Comparison of ENCODE assay signal across 9 mouse cellular contexts in the genomic region with DNA sequence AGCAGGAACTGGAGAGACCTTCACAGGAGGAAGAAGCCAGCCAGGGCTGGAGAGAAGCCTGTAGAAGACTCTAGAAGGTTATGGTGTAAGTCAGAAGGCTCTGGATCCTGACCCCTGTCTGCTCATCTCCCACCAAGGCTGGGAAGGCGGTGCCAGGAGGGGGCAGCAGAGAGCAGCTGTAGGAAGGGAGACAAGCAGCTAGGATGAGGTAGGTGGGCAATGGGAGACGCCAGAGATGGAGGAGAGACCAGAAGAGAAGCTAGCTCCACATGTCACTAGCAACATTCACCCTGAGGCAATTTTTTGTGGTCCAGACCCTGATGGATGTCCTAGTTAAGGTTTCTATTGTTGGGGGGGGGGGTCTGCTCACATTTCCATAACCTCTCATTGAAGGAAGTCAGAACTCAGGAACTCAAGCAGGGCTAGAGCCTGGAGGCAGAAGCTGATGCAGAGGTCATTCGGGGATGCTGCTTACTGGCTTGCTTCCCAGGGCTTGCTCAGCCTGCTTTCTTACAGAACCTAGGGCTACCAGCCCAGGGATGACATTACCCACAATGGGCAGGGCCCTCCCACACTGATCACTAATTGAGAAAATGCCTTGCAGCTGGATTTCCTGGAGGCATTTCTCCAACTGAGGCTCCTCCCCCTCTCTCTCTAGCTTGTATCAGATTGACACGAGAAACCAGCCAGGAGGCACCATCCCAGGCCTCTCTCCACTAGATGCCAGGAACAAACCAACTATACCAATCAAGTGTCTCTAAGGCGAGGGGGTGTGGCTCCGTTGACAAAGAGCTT.
A peak's percentile ranks its signal among the peaks of the same experiment; 100 is the strongest.
DNase-seq lines count a peak whose midpoint lies in the region; ATAC-seq lines count a peak whose summit lies in the region.
"Had no signal": no experiment of that assay in that cellular context is flagged by ENCODE, and none has a peak within 500 bp of the region (broad histone marks: within the 10 kb centered on the region; RNA-seq: fewer than 3 reads in every experiment).

No protein-coding gene starts in this region.

- H3K27ac ChIP-seq in hindbrain, embryonic 11.5 days (ENCODE audit: low read depth, low read length): no peak overlapping the region
- no peak overlapping the region for H3K27ac ChIP-seq in hindbrain, embryonic 13.5 days
- no peak overlapping the region for H3K27ac ChIP-seq in forebrain, embryonic 10.5 days
- H3K27ac ChIP-seq in neural tube, embryonic 11.5 days (ENCODE audit: low read depth, low read length): no peak overlapping the region
- H3K27ac ChIP-seq: macrophage had no signal

- no peaks in the 10 kb centered on the region for H3K9me3 ChIP-seq in hindbrain, embryonic 11.5 days (ENCODE audit: control insufficient read depth, low read length)
- no peaks in the 10 kb centered on the region for H3K9me3 ChIP-seq in hindbrain, embryonic 13.5 days
- H3K9me3 ChIP-seq in forebrain, embryonic 10.5 days: no peaks in the 10 kb centered on the region
- H3K9me3 ChIP-seq in neural tube, embryonic 11.5 days (ENCODE audit: control insufficient read depth, low read length): no peaks in the 10 kb centered on the region

- H3K4me1 ChIP-seq in hindbrain, embryonic 11.5 days (replicated peaks; ENCODE audit: control insufficient read depth, insufficient read depth, low read length): no peaks in the 10 kb centered on the region
- peaks cover 16% of the 10 kb centered on the region; the same call in 1 of the 2 replicates for H3K4me1 ChIP-seq in hindbrain, embryonic 13.5 days (replicated peaks)
- H3K4me1 ChIP-seq in forebrain, embryonic 10.5 days: peaks cover 8% of the 10 kb centered on the region
- H3K4me1 ChIP-seq in neural tube, embryonic 11.5 days (ENCODE audit: control insufficient read depth, insufficient read depth, low read length): no peaks in the 10 kb centered on the region

- DNase-seq in hindbrain, embryonic 11.5 days (ENCODE audit: low spot score): peak; percentile 90
- DNase-seq in brain, adult 2 months (ENCODE audit: low read depth, low spot score): peak; percentile 77
- DNase-seq in forebrain, embryonic 10.5 days (ENCODE audit: extremely low spot score, low spot score): peak; percentile 79
- DNase-seq in heart, postnatal 4 days: peak; percentile 87
- DNase-seq in left cerebral cortex, postnatal 4 days: peak; percentile 91
- peak; percentile 86 for DNase-seq in neural tube, embryonic 11.5 days (ENCODE audit: low spot score)
- peak; percentile 92 for DNase-seq in testis, postnatal 10 days (ENCODE audit: low spot score)

- intact Hi-C loops in left cerebral cortex, postnatal 4 days (cut with DNase I): no loop called here

- ATAC-seq in hindbrain, embryonic 11.5 days (ENCODE audit: low FRiP score): no peak
- ATAC-seq in hindbrain, embryonic 13.5 days (ENCODE audit: low FRiP score): no peak
- ATAC-seq in neural tube, embryonic 11.5 days (ENCODE audit: insufficient read depth, low FRiP score, low TSS enrichment): no peak

- 43% methylated on average over 6 of the region's 6 CpGs for WGBS in hindbrain, embryonic 11.5 days
- WGBS in hindbrain, embryonic 13.5 days: 40% methylated on average over 6 of the region's 6 CpGs
- 49% methylated on average over 6 of the region's 6 CpGs for WGBS in forebrain, embryonic 10.5 days
- WGBS in neural tube, embryonic 11.5 days: 48% methylated on average over 6 of the region's 6 CpGs

- no peaks in the 10 kb centered on the region; the same call in 1 of the 2 replicates for H3K27me3 ChIP-seq in hindbrain, embryonic 11.5 days (ENCODE audit: control insufficient read depth, insufficient read depth, low read length)
- H3K27me3 ChIP-seq in hindbrain, embryonic 13.5 days: 0 out of 2 replicates have a peak, but pooled peaks cover 3% of the 10 kb centered on the region
- 0 out of 2 replicates have a peak, but pooled peaks cover 5% of the 10 kb centered on the region for H3K27me3 ChIP-seq in forebrain, embryonic 10.5 days (ENCODE audit: poor library complexity, severe bottlenecking)
- H3K27me3 ChIP-seq in neural tube, embryonic 11.5 days (ENCODE audit: control insufficient read depth, insufficient read depth, low read length): no peaks in the 10 kb centered on the region

- no peak overlapping the region for H3K4me2 ChIP-seq in hindbrain, embryonic 11.5 days (replicated peaks; ENCODE audit: low read depth, low read length)
- H3K4me2 ChIP-seq in hindbrain, embryonic 13.5 days: no peak overlapping the region
- H3K4me2 ChIP-seq in neural tube, embryonic 11.5 days (ENCODE audit: low read depth): no peak overlapping the region

- no peaks in the 10 kb centered on the region for H3K36me3 ChIP-seq in hindbrain, embryonic 11.5 days (ENCODE audit: control insufficient read depth, insufficient read depth, low read length)
- H3K36me3 ChIP-seq in hindbrain, embryonic 13.5 days: no peaks in the 10 kb centered on the region
- no peaks in the 10 kb centered on the region for H3K36me3 ChIP-seq in forebrain, embryonic 10.5 days (replicated peaks)
- no peaks in the 10 kb centered on the region for H3K36me3 ChIP-seq in neural tube, embryonic 11.5 days (ENCODE audit: control insufficient read depth, insufficient read depth, low read length)

- no peak overlapping the region for H3K4me3 ChIP-seq in hindbrain, embryonic 11.5 days (ENCODE audit: low read depth, low read length)
- no peak overlapping the region for H3K4me3 ChIP-seq in hindbrain, embryonic 13.5 days
- no peak overlapping the region for H3K4me3 ChIP-seq in forebrain, embryonic 10.5 days
- H3K4me3 ChIP-seq in neural tube, embryonic 11.5 days (ENCODE audit: low read depth, low read length): no peak overlapping the region

- no peak overlapping the region for H3K9ac ChIP-seq in hindbrain, embryonic 11.5 days (ENCODE audit: low read depth, low read length)
- no peak overlapping the region for H3K9ac ChIP-seq in hindbrain, embryonic 13.5 days
- H3K9ac ChIP-seq in neural tube, embryonic 11.5 days (ENCODE audit: low read length): no peak overlapping the region
